Mouse (Mus musculus): ENCODE results near the gene Cpeb1. TPM values are rescaled to one million over a fixed set of nuclear protein-coding genes. Genes with fewer than 3 reads are reported as not detected.
"Not testable (repeated sequence)": the region's sequence is repeated elsewhere in the genome, so short reads cannot be mapped to it uniquely, and the experiment has no call there.

The Cpeb1 gene
- 1 to 10 TPM; 7.0 to 8.4 TPM for total RNA-seq (2021)
- long read RNA-seq, experiment 1, partial matches to known transcripts = 0 of 4 reads
- long read RNA-seq, experiment 1, other reads (novel, unspliced or antisense) = 4 of 4 reads
- long read RNA-seq, experiment 2, partial matches to known transcripts = 0 of 6 reads
- long read RNA-seq, experiment 2, other reads (novel, unspliced or antisense) = 6 of 6 reads

DNA sequence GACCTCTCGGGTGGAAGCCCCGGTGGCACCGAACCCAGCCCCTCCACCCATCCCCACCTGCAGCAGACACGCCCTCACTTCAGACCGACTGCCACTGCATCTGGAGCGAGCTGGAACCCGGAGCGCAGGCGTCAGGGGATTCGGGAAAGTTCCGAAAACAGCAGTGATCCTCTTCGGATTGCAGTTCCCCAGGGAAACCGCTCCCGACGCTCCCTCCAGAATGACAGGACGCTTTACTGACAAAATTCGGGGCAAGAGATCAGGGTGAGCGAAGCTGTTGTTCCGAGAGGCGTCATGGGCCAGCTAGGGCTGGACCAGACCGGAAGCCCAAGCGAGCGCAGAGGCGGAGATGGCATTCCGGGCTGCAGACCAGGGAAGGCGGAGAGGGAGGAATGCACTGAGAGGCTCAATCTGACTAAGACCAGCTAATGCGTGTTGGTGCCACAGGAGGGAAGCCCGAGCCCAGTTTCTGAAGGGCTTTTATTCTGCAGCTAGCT is at the start of gene Cpeb1:
Cpeb1 (minus strand) TSS at position 311 of the 497 bp plus-strand sequence.
- intact Hi-C loops (cut with DNase I) = loop anchor here (10.0 kb wide), 2 partner anchors 130 to 290 kb away; no protein-coding TSS in a partner anchor
- DNase-seq = peak; percentile 54 to 75

DNA sequence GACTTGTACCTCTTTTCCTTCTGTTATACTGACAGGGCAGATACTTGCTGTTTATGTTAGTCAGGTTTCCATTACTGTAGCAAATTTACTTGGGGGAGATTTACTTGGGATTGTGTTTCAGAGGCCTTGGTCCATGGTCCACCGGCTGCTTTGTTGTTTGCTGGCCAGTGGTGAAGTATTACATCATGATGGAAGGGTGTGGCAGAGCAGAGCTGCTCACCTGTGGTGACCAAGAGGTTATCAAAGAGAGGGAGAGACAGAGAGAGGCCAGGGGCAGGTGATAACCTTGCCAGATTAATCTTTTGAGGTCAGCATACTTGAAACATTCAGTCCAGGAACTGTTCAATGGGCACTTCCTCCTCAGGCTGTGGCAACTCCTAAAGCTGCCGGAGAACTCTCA is 45.8 kb upstream of the Cpeb1 start:
- no peak for DNase-seq

DNA sequence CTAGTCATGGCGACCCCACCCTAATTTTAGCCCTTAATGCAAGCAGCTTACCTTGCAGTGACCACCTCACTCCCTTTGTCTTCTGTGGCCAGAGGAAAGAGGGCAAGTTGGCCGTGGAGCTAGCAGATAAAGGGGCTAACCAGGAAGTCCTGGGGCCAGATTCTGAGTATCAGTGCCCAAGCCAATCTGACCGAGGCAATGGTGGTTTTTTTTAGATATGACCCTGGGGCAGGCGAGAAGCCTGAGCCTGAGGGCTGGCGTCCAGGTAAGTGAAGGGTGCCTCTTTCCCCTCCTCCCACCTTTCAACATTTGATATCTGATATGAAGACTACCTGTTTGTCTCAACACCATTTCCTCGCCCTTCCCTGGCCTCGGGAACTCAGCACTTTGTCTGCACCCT is 42.9 kb upstream of the Cpeb1 start, which contains the start of gene BC048679:
BC048679 (minus strand) TSS at position 101 of the 400 bp plus-strand sequence.
- intact Hi-C loops (cut with DNase I) = no loop called here
- DNase-seq = no peak

More for the DNA sequence above, 45.8 kb upstream of the Cpeb1 start:
- intact Hi-C loops (cut with DNase I) = no loop called here

DNA sequence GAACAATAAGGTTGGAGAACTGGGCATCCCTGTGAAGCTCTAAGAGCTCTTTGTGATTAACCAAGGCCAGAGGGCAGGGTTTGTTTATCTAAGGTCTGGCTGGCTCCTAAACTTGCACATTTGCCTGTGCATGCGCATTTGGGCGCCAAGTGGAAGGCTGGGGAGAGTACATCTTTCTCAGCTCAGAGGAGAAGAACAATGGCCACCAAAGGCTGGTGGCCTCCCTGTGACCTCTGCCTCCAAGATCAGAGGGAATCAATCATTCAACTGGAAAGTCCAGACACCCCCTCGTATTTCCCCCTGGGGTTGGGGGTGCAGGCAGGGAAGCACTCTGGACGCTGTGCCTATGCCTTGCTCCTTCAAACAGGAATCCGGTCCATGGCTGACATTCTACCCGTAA is 41.9 kb upstream of the Cpeb1 start:
- DNase-seq = no peak
- intact Hi-C loops (cut with DNase I) = no loop called here

DNA sequence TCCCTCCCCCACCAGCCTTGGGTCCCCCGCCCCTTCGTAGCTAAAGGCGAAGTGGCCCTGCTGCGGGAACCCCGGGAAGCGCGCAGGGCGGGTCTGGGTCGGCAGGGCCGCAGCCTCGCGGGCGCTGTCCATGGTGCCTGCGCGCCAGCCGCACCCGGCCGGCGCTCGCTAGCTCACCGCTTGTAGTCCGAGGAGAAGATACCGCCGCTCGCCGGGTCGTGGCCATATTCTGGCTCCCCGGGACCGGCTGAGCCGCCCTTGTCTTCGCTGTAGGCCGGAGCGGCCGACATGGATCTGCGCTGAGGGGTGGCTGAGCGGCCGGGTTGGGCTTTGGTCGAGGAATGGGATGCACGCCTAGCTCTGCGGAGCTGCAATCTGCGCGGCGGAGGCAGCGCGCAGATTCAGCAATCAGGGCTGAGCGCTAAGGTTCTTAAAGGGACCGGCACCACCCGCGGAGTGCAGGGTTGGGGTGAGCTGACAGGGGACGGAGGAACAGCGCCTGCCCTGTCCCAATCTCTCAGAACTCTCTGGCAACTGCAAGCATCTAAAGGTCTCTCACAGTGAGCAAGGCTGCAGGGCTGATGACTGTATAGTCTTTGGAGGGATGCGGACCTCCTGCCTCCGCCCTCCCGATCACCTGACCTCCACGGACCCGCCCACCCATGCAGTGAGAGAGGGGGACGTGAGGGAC is 38.2 kb upstream of the Cpeb1 start, which contains the start of gene Ap3b2:
Ap3b2 (minus strand) TSS at position 595 of the 691 bp plus-strand sequence.
- peak; percentile 77 to 80 for DNase-seq
- intact Hi-C loops (cut with DNase I) = no loop called here

DNA sequence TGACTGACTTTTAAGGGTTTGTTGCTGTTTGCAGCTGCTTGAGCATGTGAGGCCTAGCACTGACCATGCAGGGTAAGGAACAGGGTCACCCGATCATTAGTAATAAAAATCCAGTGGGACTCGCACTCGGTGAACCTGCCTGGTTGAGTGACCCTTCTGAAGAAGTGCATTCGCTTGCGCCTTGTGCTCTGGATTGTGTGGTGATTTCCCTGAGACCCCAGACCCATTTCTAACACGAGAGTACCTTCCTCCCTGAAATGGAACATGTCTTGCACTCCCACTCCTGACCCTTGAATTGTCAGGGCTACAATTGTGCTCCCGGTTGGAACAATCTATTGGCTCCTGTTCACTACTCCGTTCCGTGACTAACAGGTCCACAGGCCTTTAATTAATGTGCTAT is 37.4 kb upstream of the Cpeb1 start:
- intact Hi-C loops (cut with DNase I) = no loop called here
- no peak for DNase-seq

DNA sequence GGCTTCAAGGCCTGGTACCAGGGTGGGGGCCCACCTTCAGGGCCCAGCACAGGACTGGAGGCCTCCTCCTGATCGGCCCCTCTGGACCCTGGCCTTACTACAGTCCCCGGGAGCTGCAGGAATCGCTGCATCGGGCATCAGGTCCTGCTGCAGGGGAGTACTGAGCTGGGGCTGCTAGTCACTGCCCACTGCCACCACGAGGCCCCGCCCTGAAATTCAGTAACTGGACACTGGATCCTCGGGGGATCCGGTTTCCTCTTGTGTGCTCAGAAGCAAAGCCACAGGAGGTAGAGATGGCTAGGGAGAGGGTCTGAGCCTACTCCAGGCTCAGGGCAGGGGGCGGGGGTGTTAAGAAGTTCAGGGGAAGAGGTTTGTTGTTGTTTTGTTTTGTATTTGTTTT is 34.4 kb upstream of the Cpeb1 start:
- no peak for DNase-seq
- intact Hi-C loops (cut with DNase I) = no loop called here

DNA sequence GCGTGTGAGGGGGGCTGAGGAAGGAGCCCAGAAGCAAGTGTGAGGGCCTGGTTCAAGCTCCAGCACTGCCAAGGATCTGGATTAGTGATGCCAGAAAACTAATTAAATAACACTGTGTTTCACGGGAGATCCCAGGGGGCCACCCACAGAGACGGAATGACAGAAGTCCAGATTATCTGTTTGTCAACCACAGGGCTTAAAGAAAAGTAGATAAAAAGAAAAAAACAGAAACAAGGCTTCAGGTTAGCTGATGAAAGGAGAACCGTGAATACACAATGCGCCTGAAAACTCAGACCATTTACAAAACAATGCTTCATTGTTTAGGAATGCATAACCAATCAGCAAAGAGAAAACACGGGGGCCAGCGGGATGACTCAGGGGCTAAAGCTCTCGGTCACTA is 25.5 kb upstream of the Cpeb1 start:
- intact Hi-C loops (cut with DNase I) = no loop called here
- no peak for DNase-seq

DNA sequence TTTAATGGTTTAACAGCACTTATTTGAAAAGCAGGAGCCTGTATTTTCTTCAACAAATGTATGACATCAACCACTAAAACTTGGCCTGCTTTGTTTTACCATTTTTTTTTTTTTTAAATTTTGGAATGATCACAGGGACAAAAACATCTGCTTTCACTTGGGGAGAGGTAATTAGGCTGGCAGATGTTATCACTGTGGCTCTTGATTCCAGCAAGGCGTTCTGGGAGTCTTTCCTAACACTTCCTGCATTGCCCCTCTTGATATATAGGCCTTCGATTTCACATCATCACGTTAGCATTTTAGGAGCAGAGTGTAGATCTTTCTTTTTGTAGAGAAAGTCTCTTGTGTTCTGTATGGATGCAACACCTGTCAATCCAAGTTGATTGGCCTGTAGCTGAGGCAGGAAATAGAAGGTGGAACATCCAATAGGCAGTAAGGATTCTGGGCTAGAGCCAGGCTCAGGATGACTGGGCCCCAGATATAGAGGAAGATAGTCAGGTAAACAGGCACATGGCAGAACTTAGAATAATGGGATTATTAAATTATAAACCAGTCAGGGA is 24.3 kb upstream of the Cpeb1 start:
- DNase-seq = no peak
- intact Hi-C loops (cut with DNase I) = loop anchor here (10.0 kb wide), 1 partner anchor 265 kb away; no protein-coding TSS in a partner anchor

DNA sequence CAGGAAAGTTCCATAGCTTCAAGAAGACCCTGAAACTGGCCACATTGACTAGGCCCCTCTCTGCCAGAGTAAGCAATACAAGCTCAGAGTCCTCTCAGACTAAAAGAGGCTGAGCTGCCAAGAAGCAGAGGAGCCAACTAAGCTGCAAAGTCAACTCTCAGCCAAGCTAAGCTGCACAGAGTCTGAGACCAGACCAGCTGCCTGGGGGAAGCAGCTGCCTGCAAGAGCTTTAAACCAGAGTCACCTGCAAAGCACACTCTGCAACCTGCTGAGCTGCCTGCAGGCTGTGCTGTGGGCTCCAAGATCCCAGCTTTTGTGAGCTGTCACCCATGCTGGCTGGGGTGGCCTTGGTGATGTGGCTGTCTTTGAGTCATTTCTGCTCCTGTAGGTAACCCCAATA is 23.0 kb upstream of the Cpeb1 start:
- DNase-seq = not testable (repeated sequence)
- intact Hi-C loops (cut with DNase I) = loop anchor here (10.0 kb wide), 1 partner anchor 267 kb away; no protein-coding TSS in a partner anchor

DNA sequence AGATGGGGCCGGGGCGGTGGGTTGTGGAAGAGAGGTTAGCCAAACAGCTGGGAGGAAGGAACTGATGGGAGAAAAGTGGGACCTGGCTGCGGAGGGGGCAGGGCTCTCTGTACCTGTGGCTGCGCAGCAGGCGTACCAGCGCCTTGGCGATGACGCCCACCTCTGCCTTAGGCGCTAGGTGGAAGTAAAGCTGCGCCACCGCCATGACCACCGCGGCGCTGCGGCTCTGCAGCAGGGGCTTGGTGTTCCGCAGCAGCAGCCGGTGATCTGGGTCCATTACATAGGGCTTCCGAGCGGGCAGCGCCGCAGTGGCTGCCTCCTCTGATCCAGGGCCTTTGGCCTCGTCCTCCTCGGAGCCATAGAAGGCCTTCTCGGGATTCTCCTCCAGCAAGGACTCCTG is 21.6 kb upstream of the Cpeb1 start:
- intact Hi-C loops (cut with DNase I) = loop anchor here (10.0 kb wide), 1 partner anchor 268 kb away; no protein-coding TSS in a partner anchor
- no peak for DNase-seq

DNA sequence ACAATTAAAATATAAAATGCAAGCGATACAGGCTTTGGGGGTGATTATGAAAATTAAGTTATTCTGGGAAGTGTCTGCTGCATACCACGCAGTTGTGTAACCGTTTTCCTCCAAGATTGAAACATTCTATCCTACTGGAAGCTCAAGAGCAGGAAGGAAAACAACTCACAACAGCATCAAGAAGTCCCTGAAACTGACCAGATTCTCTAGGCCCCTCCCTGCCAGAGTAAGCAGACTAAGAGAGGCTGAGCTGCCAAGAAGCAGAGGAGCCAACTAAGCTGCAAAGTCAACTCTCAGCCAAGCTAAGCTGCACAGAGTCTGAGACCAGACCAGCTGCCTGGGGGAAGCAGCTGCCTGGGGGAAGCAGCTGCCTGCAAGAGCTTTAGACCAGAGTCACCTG is 20.0 kb upstream of the Cpeb1 start:
- no peak for DNase-seq
- intact Hi-C loops (cut with DNase I) = loop anchor here (10.0 kb wide), 1 partner anchor 270 kb away; no protein-coding TSS in a partner anchor

DNA sequence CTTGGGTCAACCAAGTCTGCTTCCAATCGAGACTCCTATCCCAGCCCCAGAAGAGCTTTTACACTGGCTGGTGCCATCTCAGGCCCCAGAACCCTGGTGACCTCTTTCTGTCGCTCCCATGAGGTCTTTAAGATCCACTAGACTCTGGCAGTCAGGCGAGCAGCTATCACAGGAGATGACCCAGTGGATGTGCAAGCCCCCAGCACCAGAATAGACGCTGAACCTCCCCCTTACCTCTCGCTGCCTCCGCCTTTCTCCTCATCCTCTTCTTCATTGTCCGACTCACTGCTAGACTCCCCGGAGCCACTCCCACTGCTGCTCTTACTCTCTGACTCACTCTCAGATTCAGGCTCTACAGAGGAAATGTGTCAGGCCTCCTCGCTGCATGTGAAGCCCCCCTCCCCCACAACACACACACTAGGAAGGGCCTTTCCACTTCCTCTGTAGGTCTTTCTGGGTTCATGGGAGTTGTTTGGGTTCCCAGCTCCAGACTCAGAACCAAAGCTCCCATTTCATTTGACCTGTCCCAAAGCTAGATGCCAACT is 9.7 kb upstream of the Cpeb1 start:
- intact Hi-C loops (cut with DNase I) = no loop called here
- no peak for DNase-seq

DNA sequence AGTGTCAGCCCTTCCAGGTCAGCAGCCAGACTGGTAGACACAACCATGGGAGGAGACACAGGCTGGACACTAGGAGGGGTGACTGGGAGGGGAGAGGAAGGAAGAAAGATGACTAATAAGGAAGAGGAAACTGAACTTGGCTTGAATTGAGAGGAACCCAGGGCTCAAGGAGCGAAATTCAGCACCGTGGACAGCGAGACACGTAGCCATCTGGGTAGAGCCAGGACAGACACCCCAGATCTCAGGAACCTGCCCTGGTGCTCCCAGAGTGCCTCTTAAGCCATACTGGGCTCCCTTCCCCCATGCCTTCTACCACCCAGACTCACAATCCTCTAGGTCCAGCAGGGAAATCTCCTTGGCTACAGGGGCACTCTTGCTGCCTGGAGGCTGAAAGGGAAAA is 8.9 kb upstream of the Cpeb1 start:
- DNase-seq = peak; percentile 13 to 21
- intact Hi-C loops (cut with DNase I) = no loop called here

DNA sequence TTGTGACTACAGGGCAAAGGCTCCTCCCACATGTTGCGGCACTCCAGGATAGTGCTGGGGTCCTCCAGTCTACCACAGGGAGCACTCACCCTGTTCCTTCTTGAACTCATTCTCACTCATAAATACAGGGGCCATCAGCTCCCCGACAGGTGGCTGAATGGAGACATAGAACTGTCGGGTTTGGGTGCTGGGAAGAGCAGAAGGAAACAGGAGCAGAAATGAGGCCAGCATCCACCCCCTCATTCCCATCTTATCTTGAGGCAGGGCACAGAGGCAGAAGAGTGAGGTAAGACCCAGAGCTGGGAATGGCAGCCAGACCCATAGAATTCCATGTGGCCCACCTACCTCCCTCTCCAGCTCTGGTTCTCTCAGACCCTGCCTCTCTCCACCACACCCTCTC is 7.5 kb upstream of the Cpeb1 start:
- intact Hi-C loops (cut with DNase I) = no loop called here
- no peak for DNase-seq

DNA sequence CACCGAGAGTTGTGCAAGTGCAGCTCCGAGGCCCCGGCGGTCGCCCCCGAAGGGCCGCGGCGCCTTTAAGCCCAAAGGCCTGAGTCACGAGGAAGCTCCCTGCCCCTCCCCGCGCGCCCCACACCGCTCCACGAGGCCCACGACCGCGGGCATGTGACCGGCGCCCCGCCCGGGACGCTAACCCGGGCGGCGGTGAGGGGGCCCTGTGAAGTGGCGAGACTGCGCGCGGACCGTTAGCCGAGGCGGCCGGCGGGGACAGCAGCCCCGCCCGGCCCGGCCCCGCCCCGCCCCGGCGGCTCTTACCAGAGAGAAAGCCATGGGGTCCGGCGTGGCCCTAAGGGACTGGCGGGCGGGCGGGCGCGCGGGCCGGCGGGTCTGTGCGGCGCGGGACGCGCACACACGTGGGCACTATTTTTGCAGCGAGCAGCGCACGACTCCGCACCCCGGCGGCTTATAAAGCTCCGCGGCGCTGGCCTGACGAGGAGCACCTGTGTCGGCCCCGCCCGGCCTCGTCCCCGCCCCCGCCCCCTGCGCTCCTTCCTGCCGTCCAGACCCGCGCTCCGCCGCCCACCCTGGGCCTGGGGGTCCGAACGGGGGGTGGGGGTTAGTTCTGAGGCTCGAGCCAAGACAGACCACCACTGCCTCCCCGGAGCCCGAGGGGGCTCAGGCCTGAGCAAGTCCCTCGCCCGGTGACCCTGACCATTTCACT is 780 bp downstream of the Cpeb1 start:
- peak; percentile 48 to 58 for DNase-seq
- intact Hi-C loops (cut with DNase I) = loop anchor here (10.0 kb wide), 2 partner anchors 130 to 290 kb away; no protein-coding TSS in a partner anchor

DNA sequence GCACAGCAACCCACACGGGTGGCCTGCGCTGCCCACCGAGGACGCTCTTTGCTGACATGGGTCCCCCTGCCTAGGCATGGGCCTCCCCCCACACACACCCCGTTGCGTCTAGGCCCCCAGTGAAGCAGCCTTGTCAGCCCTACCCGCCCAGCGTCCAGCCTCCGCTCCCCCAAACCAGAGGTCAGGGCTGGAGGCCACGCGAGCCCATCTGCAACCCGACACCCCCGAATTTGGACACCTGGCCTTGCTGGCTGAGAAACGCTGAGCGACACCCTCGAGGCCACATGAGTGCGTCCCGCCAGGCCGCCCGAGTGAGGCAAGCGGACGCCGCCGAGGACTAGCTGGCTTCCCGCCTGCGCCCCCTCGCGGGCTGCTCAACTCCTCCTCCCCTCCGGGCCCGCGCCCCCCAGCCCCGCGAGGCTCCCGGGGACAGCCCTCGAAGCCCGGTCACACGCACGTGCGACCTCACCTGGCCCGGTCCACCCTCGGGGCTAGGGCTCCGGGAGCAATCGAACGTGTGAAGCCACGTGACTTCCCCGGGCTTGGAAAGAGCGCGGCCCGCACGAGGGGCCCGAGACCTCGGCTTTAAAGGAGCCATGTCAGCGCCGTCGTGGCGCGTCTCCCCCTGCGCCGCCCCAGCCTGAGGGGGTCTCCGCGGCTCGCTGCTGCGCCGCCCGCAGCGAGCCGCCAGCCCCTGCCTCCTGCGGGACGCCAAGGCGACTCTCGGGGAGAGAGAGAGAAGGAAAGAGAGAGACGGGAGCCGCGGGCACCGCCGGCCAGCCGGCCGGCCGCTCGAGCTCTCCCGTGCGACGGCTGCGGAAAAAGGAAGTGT is 1.6 kb downstream of the Cpeb1 start:
- intact Hi-C loops (cut with DNase I) = loop anchor here (10.0 kb wide), 2 partner anchors 131 to 289 kb away; no protein-coding TSS in a partner anchor
- DNase-seq = peak; percentile 14 to 46

DNA sequence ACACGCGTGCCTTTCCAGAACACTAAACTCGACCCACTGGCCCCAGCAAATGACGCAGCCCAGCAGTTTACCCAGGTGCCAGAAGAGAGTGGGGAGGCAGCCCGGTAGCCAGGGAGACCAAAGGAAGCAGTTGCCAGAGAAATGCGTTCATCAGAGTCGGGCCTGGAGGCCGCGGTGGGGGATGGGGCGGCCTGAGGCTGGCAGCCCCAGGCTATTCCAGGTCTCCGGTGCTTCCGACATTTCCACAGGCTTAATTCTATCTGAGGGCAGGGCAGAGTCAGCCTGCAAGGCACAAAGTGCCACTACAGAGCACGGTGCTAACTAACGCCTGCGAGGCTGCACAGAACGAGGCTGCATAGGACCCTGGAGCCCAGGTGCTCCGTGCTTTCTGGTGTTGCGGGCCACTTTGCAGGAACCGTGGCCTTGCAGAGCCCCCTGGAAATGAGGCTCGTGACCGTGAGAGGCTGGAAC is 2.3 kb downstream of the Cpeb1 start:
- peak; percentile 23 to 36 for DNase-seq
- intact Hi-C loops (cut with DNase I) = loop anchor here (10.0 kb wide), 2 partner anchors 132 to 288 kb away; no protein-coding TSS in a partner anchor

DNA sequence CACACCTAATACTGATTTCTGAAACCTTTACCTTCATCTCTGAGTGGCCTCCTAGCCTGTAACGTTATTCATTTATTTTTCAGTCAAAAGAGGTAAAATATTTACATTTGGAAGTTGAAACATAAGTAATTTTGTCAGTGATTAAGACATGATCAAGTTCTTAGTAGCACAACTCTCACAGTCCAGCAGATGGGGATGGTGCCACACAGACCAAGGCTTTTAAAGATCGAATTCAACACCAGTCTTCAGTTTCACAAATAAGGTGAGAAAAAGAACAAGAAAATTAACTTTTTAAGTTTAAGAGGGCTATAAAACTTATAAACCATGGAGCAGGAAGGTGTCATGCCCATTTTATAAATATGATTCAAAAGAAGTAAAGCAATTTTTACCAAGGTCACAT is 56.3 kb downstream of the Cpeb1 start:
- intact Hi-C loops (cut with DNase I) = no loop called here
- DNase-seq = peak; percentile 3 to 21

Measured in heart, postnatal 14 days (tissue).